10 mouse cellular contexts compared by ENCODE assay signal in genomic region chr2:31690063-31690462, GRCm38 (mm10). TPM values are rescaled to one million over a fixed set of nuclear protein-coding genes. Genes with fewer than 3 reads are reported as not detected.
DNase-seq lines count a peak whose midpoint lies in the region; ATAC-seq lines count a peak whose summit lies in the region.
"Had no signal": no experiment of that assay in that cellular context is flagged by ENCODE, and none has a peak within 500 bp of the region (broad histone marks: within the 10 kb centered on the region; RNA-seq: fewer than 3 reads in every experiment).

No protein-coding gene starts in this region.

- ATAC-seq in heart, embryonic 16.5 days (replicated peaks; ENCODE audit: extremely low read depth, insufficient read depth, low FRiP score) = no peak
- no peak for ATAC-seq in hindbrain, embryonic 16.5 days
- no peak for ATAC-seq in midbrain, embryonic 13.5 days
- ATAC-seq in inflammation-experienced regulatory T-cells, adult 6 months = no peak

- H3K9me3 ChIP-seq in heart, embryonic 16.5 days (replicated peaks; ENCODE audit: control insufficient read depth, low read length) = 0 out of 2 replicates have a peak, but pooled peaks cover 3% of the 10 kb centered on the region
- no peaks in the 10 kb centered on the region for H3K9me3 ChIP-seq in hindbrain, embryonic 16.5 days (ENCODE audit: control insufficient read depth, low read length)
- H3K9me3 ChIP-seq in midbrain, embryonic 13.5 days = no peaks in the 10 kb centered on the region

- peak overlapping the region; percentile 81 for H3K4me2 ChIP-seq in heart, embryonic 16.5 days (ENCODE audit: low read depth, low read length)
- peak overlapping the region; percentile 75 for H3K4me2 ChIP-seq in hindbrain, embryonic 16.5 days (ENCODE audit: low read length)
- H3K4me2 ChIP-seq in midbrain, embryonic 13.5 days (replicated peaks) = peak overlapping the region; percentile 93

- WGBS in heart, embryonic 16.5 days = 35% methylated on average over 3 of the region's 3 CpGs
- WGBS in hindbrain, embryonic 16.5 days = 63% methylated on average over 3 of the region's 3 CpGs
- WGBS in midbrain, embryonic 13.5 days = 58% methylated on average over 3 of the region's 3 CpGs

- H3K4me3 ChIP-seq in heart, embryonic 16.5 days (ENCODE audit: low read length) = peak overlapping the region; percentile 88
- peak overlapping the region; percentile 91; the same call in 1 of the 2 replicates for H3K4me3 ChIP-seq in brown adipose tissue, adult 24 weeks (ENCODE audit: insufficient read depth, low read depth, low read length)
- peak overlapping the region; percentile 96 for H3K4me3 ChIP-seq in hindbrain, embryonic 16.5 days (ENCODE audit: low read length)
- H3K4me3 ChIP-seq in midbrain, embryonic 13.5 days (replicated peaks) = peak overlapping the region; percentile 92

- no peaks in the 10 kb centered on the region for H3K27me3 ChIP-seq in heart, embryonic 16.5 days (ENCODE audit: control insufficient read depth, insufficient read depth, low read length)
- no peaks in the 10 kb centered on the region for H3K27me3 ChIP-seq in hindbrain, embryonic 16.5 days (replicated peaks; ENCODE audit: control insufficient read depth, insufficient read depth, low read length)
- H3K27me3 ChIP-seq in midbrain, embryonic 13.5 days = no peaks in the 10 kb centered on the region

- peak overlapping the region; percentile 8; the same call in 1 of the 2 replicates for H3K9ac ChIP-seq in heart, embryonic 16.5 days (ENCODE audit: low read length)
- no peak overlapping the region; the same call in 1 of the 2 replicates for H3K9ac ChIP-seq in hindbrain, embryonic 16.5 days (ENCODE audit: low read depth, low read length)
- H3K9ac ChIP-seq in midbrain, embryonic 13.5 days (replicated peaks) = peak overlapping the region; percentile 94

- peaks cover 22% of the 10 kb centered on the region for H3K4me1 ChIP-seq in heart, embryonic 16.5 days (ENCODE audit: control insufficient read depth, insufficient read depth, low read length)
- H3K4me1 ChIP-seq in brown adipose tissue, adult 24 weeks (ENCODE audit: control insufficient read depth, insufficient read depth, insufficient read length, low read length) = peaks cover 14% of the 10 kb centered on the region; the same call in 1 of the 2 replicates
- peaks cover 25% of the 10 kb centered on the region for H3K4me1 ChIP-seq in hindbrain, embryonic 16.5 days (ENCODE audit: control insufficient read depth, insufficient read depth, low read depth, low read length)
- peaks cover 46% of the 10 kb centered on the region for H3K4me1 ChIP-seq in midbrain, embryonic 13.5 days (replicated peaks)

- DNase-seq in heart, adult 18-20 months = no peak
- DNase-seq in right cerebral cortex, postnatal 25 days = no peak
- no peak for DNase-seq in B cell, adult 2 months

- H3K36me3 ChIP-seq in heart, embryonic 16.5 days (ENCODE audit: control insufficient read depth, insufficient read depth) = peaks cover 10% of the 10 kb centered on the region; the same call in 1 of the 2 replicates
- H3K36me3 ChIP-seq in hindbrain, embryonic 16.5 days (ENCODE audit: control insufficient read depth, insufficient read depth, low read length) = no peaks in the 10 kb centered on the region
- peaks cover 11% of the 10 kb centered on the region; the same call in 1 of the 2 replicates for H3K36me3 ChIP-seq in midbrain, embryonic 13.5 days

- no peak overlapping the region for H3K27ac ChIP-seq in heart, embryonic 16.5 days (ENCODE audit: low read length)
- H3K27ac ChIP-seq in brown adipose tissue, adult 24 weeks (replicated peaks; ENCODE audit: low read depth, low read length) = no peak overlapping the region
- H3K27ac ChIP-seq in hindbrain, embryonic 16.5 days (ENCODE audit: low read depth, low read length) = no peak overlapping the region
- no peak overlapping the region for H3K27ac ChIP-seq in midbrain, embryonic 13.5 days

RNA-seq across cellular contexts. Expression of gene Abl1, which starts 1.9 kb away (rescaled TPM):
- polyA plus RNA-seq in heart, embryonic 16.5 days (2015; fragmentation: Nextera tagmentation; extraction: Ambion mirVana) = 24.0 and 29.8 TPM in 2 replicates
- 10 to 100 TPM; 25.5 to 26.5 TPM for total RNA-seq in heart, adult 18-20 months (2021)
- 9.7 and 11.9 TPM in 2 replicates for polyA plus RNA-seq in brown adipose tissue, adult 24 weeks (2012; ENCODE audit: insufficient read depth, insufficient read length, missing spikeins)
- 13.2 and 18.2 TPM in 2 replicates for polyA plus RNA-seq in hindbrain, embryonic 16.5 days (2015; fragmentation: Nextera tagmentation; extraction: Ambion mirVana)
- 25.3 and 27.0 TPM in 2 replicates for polyA plus RNA-seq in midbrain, embryonic 13.5 days (2015; fragmentation: Nextera tagmentation; extraction: Ambion mirVana)
- polyA plus RNA-seq in inflammation-experienced regulatory T-cells, adult 6 months (2017; shearing (Covaris generic)) = 1 to 10 TPM; 5.0 to 9.4 (median 7.2) TPM

RNA-seq across cellular contexts. Expression of gene Exosc2, which starts 19.5 kb away (rescaled TPM):
- polyA plus RNA-seq in heart, embryonic 16.5 days (2015; fragmentation: Nextera tagmentation; extraction: Ambion mirVana) = 37.3 and 42.0 TPM in 2 replicates
- total RNA-seq in heart, adult 18-20 months (2021) = 10 to 100 TPM in 1 of 2 experiments, 1 to 10 TPM in 1; 8.2 to 10.1 TPM
- polyA plus RNA-seq in brown adipose tissue, adult 24 weeks (2012; ENCODE audit: insufficient read depth, insufficient read length, missing spikeins) = 8.3 and 9.2 TPM in 2 replicates
- 38.2 and 38.9 TPM in 2 replicates for polyA plus RNA-seq in hindbrain, embryonic 16.5 days (2015; fragmentation: Nextera tagmentation; extraction: Ambion mirVana)
- 45.7 and 49.1 TPM in 2 replicates for polyA plus RNA-seq in midbrain, embryonic 13.5 days (2015; fragmentation: Nextera tagmentation; extraction: Ambion mirVana)
- polyA plus RNA-seq in inflammation-experienced regulatory T-cells, adult 6 months (2017; shearing (Covaris generic)) = 10 to 100 TPM; 31.9 to 50.4 (median 42.6) TPM

RNA-seq across cellular contexts. Expression of gene Prdm12, which starts 50.2 kb away (rescaled TPM):
- polyA plus RNA-seq in heart, embryonic 16.5 days (2015; fragmentation: Nextera tagmentation; extraction: Ambion mirVana) = not detected in 2 replicates
- not detected for total RNA-seq in heart, adult 18-20 months (2021)
- not detected in 2 replicates for polyA plus RNA-seq in brown adipose tissue, adult 24 weeks (2012; ENCODE audit: insufficient read depth, insufficient read length, missing spikeins)
- 0.20 and 0.34 TPM in 2 replicates for polyA plus RNA-seq in hindbrain, embryonic 16.5 days (2015; fragmentation: Nextera tagmentation; extraction: Ambion mirVana)
- polyA plus RNA-seq in midbrain, embryonic 13.5 days (2015; fragmentation: Nextera tagmentation; extraction: Ambion mirVana) = 4.0 and 8.5 TPM in 2 replicates
- polyA plus RNA-seq in inflammation-experienced regulatory T-cells, adult 6 months (2017; shearing (Covaris generic)) = not detected
- total RNA-seq: heart, postnatal 10 days had no signal
- polyA plus RNA-seq: spleen, adult 2 months had no signal
